Mouse (Mus musculus) forebrain, postnatal 0 days (tissue): ENCODE measurements around the gene Sertad4. TPM values are rescaled to one million over a fixed set of nuclear protein-coding genes. Genes with fewer than 3 reads are reported as not detected.

Experiments used
- ATAC-seq: fragments of 200-750 bp; cut with Nextera tagmentation; 2 replicates; pipeline ENCODE4 v1.8.0; 2017; ENCODE audit warnings: mild to moderate bottlenecking, moderate library complexity
- DNase-seq: peaks from one replicate; pipeline ENCODE4 v3.0.0-alpha.2; 2015
- H3K27ac ChIP-seq: fragments of 300-500 bp; sonication (generic); 2 replicates; pipeline ENCODE4 v1.5.1; 2014; ENCODE audit warnings: low read depth, mild to moderate bottlenecking, antibody characterized with exemption, low read length, moderate library complexity, mixed read lengths
- H3K27me3 ChIP-seq: fragments of 300-500 bp; sonication (generic); 2 replicates; pipeline ENCODE4 v1.6.1; 2014; ENCODE audit warnings: mild to moderate bottlenecking, low read length, mixed read lengths; ENCODE audit not compliant: insufficient read depth
- H3K36me3 ChIP-seq: fragments of 300-500 bp; sonication (generic); 2 replicates; pipeline ENCODE4 v1.6.1; 2014; ENCODE audit warnings: mild to moderate bottlenecking, moderate library complexity; ENCODE audit not compliant: insufficient read depth
- H3K4me1 ChIP-seq: fragments of 300-500 bp; sonication (generic); 2 replicates; pipeline ENCODE4 v1.6.1; 2014; ENCODE audit warnings: antibody characterized with exemption; ENCODE audit not compliant: insufficient read depth
- H3K4me2 ChIP-seq: fragments of 300-500 bp; sonication (generic); 2 replicates; pipeline ENCODE4 v1.6.1; 2014; ENCODE audit warnings: low read depth, mild to moderate bottlenecking, moderate library complexity
- H3K4me3 ChIP-seq: fragments of 300-500 bp; sonication (generic); 2 replicates; pipeline ENCODE4 v1.5.1; 2014; ENCODE audit warnings: low read depth, low read length, mixed read lengths
- H3K9ac ChIP-seq: fragments of 300-500 bp; sonication (generic); 2 replicates; pipeline ENCODE4 v1.6.1; 2014; ENCODE audit warnings: mild to moderate bottlenecking
- H3K9me3 ChIP-seq: fragments of 300-500 bp; sonication (generic); 2 replicates; pipeline ENCODE4 v1.6.1; 2016; ENCODE audit warnings: low read length
- CTCF ChIP-seq: sonication (generic); IDR thresholded peaks from 2 replicates; pipeline ENCODE4 v1.5.1; 2016; ENCODE audit warnings: antibody characterized with exemption, control low read depth, low read depth
- WGBS: fragments of 180-500 bp; shearing (Covaris S2); extraction: QIAGEN DNeasy Blood & Tissue Kit; methylation state at CpG from one replicate; pipeline ENCODE4 v1.1.7; 2014; 5-methylcytosine and 5-hydroxymethylcytosine counted together
- polyA plus RNA-seq: library from polyadenylated mRNA; unstranded; fragments of >200 nt; fragmentation: Nextera tagmentation; extraction: Ambion mirVana; gene quantifications from 2 replicates; pipeline ENCODE4 v1.2.1, GENCODE M21; 2015
- total RNA-seq: library from RNA; depleted of rRNA; stranded (reverse); fragments of >200 nt; gene quantifications from 2 replicates; pipeline ENCODE4 v1.2.3, GENCODE M21; 2014

Gene Sertad4
- total and polyA plus RNA-seq, 2 experiments from 2014 or later: 10.7 to 30.4 TPM

DNA sequence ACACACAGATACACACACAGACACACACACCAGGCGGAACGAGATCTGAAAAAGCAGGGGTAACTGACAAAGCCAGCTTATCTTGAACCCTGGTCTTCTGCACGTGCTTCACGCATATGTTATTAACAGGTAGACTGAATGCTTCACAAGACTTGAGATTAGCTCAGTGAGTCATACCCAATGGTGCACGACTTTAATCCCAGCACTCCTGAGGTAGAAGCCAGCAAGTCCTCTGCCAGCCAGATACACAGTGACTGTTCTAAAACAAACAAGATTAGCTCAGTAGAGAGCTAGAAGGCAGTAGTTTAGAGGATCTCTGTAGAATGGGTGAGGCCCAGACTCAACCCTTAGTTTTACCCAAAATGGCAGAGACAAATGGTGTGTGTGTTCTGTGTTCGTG lies 4.7 kb upstream of the Sertad4 start:
- 63% methylated on average over 6 of the region's 6 CpGs for WGBS
- H3K4me3 ChIP-seq: no peak overlapping the region

DNA sequence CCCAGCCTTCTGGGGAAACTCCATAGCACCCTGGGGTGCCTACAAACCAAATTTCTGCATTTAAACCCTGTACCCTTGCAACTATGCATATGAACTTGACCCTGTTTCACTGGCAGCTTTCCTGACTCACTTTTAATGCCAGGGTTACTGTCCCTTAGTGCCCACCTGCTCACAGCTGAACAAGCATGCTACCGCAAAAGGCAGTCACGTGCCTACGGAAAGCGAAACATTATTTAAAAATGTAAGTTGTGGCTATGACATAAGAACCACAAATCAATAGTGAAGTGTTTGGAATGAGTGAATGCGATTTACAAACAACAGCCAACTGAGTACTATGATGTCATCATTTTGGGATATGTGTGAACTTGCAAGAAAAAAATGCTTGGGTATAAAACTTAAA lies 2.0 kb upstream of the Sertad4 start:
- Histone ChIP-seq H3K36me3 (no peaks in the 10 kb centered on the region), H3K9ac (no peak overlapping the region), H3K4me2 (no peak overlapping the region), H3K9me3 (no peaks in the 10 kb centered on the region), H3K4me1 (peaks cover 17% of the 10 kb centered on the region), H3K27me3 (no peaks in the 10 kb centered on the region), H3K4me3 (no peak overlapping the region), H3K27ac (no peak overlapping the region)
- no peak for DNase-seq
- TF ChIP-seq CTCF: no peak
- WGBS: 87% methylated on average over 5 of the region's 5 CpGs
- ATAC-seq: no peak

More for the DNA sequence above, 4.7 kb upstream of the Sertad4 start:
- no peak for TF ChIP-seq CTCF
- Histone ChIP-seq H3K27me3 (no peaks in the 10 kb centered on the region), H3K9ac (no peak overlapping the region), H3K27ac (no peak overlapping the region), H3K4me1 (peaks cover 7% of the 10 kb centered on the region; the same call in 1 of the 2 replicates), H3K9me3 (no peaks in the 10 kb centered on the region), H3K4me2 (no peak overlapping the region), H3K36me3 (no peaks in the 10 kb centered on the region)
- no peak for DNase-seq
- ATAC-seq: no peak

DNA sequence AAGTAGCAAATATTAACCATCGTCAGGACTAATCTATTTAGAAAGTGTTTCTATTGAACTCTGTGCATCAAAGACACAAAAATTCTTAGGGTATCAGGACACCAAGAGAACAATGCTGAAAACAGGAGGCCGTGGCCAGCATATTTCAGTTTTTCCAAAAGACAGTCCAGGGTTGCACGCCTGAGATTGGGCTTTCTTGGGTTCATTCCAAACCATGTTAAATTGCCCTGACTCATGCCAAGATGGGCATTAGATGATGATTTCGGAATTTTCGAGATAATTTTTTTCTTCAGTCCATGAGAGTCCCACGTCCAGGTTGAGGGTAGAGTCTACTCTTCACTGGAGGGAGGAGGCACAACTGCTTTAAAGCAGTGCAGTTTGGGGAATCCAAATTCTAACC lies 1.4 kb upstream of the Sertad4 start:
- no peaks in the 10 kb centered on the region for H3K9me3 ChIP-seq
- TF ChIP-seq CTCF: no peak
- H3K36me3 ChIP-seq: no peaks in the 10 kb centered on the region
- H3K27me3 ChIP-seq: no peaks in the 10 kb centered on the region
- no peak overlapping the region for H3K9ac ChIP-seq
- no peak overlapping the region for H3K4me3 ChIP-seq
- peaks cover 24% of the 10 kb centered on the region for H3K4me1 ChIP-seq
- ATAC-seq (no peak), DNase-seq (no peak)
- WGBS: 49% methylated on average over 6 of the region's 6 CpGs
- H3K27ac ChIP-seq: no peak overlapping the region
- no peak overlapping the region for H3K4me2 ChIP-seq

DNA sequence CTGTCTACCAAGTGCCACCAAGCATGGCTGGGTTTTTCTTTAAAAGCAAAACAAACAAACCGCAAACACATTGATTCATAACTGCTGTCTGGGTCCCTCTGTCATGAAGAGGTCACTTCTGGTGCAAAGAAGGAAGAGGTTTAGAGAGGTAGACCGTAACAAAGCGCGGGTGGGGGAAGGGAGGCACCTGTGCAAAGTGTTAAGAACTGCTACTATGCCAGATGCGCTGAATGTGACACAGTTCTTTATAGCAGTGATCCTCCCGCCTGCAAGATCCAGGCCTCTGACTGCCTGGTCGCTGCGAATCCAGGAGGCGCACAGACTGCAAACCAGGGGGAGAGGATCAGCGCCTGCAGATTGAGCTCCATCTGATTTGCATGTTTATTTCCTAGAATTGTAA lies 855 bp upstream of the Sertad4 start:
- peak; percentile 3; the same call in 1 of the 2 replicates for TF ChIP-seq CTCF
- DNase-seq: peak; percentile 40
- no peaks in the 10 kb centered on the region for H3K36me3 ChIP-seq
- H3K9me3 ChIP-seq: no peaks in the 10 kb centered on the region
- no peak overlapping the region; the same call in 1 of the 2 replicates for H3K27ac ChIP-seq
- peak overlapping the region; percentile 90 for H3K4me2 ChIP-seq
- WGBS: 10% methylated on average over 10 of the region's 10 CpGs
- no peaks in the 10 kb centered on the region for H3K27me3 ChIP-seq
- H3K4me1 ChIP-seq: peaks cover 29% of the 10 kb centered on the region
- H3K4me3 ChIP-seq: peak overlapping the region; percentile 91; the same call in 1 of the 2 replicates
- ATAC-seq: no peak
- no peak overlapping the region for H3K9ac ChIP-seq

DNA sequence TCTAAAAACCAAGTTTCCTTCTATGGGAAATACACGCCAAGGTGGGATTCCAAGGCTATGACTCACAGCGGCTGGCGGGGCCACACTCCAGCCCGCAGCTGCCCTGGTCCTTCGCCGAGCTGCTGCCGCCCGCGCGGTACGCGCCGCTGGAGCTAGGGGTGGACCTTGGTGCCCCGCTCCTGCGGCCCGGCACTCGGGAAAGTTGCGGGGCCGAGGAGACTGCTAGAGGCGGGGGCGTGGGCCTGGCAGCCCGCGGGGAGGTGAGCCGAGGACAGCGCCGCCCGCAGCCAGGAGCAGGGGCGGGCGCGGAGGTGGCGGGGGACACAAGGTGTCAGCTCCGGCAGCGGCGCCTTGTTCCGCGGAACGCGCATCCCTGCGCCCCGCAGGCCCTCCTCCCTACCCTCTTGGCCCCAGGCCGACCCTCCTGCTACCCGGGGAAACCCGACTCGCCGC lies 711 bp downstream of the Sertad4 start:
- Histone ChIP-seq H3K4me2 (peak overlapping the region; percentile 90), H3K4me1 (peaks cover 35% of the 10 kb centered on the region), H3K27me3 (no peaks in the 10 kb centered on the region), H3K9me3 (no peaks in the 10 kb centered on the region), H3K27ac (peak overlapping the region; percentile 96), H3K9ac (peak overlapping the region; percentile 96), H3K4me3 (peak overlapping the region; percentile 91), H3K36me3 (peaks cover 6% of the 10 kb centered on the region; the same call in 1 of the 2 replicates)
- TF ChIP-seq CTCF: peak; percentile 46
- WGBS: 1% methylated on average over 41 of the region's 45 CpGs
- DNase-seq (peak; percentile 54), ATAC-seq (peak; percentile 48)

DNA sequence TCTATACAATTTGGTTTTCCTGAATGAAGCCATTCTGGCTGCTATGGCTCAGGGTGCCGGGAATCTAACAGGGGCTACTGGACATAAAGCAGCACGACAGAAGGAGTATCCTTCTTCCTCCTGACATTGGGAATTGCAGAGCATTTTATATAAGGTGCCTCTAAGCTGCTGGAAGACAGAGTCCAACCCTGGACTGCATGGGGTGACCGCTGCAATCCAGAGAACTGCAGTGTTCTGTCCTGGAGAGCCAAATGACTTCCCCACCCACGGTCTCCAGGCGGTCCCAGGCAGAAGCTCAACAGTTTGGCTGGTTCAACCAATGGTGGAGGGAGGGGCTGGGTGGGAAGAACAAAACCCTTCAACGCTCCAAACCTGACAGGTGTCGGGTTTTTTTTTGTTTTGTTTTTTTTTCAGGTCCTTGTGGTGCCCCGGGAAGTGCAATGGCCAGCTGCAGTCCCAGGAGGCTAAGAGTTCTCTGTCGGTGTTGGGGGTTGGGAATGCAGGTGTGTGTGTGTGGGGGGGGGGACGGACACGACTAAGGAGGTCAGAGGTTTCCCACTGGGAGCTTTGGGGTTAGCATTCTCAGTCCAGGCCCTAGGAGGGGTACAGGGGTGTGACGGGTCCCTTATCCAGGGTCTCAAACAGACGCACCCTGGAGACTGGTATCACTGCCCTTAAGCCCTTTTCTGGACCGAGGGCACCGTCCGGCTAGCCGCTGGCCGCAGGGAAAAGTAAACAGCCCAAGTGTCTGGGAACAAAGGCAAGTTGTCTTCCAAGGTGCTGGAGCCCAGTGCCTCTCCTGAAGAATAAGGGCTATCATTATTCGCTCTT lies 1.4 kb downstream of the Sertad4 start:
- DNase-seq: no peak
- WGBS: 5% methylated on average over 19 of the region's 19 CpGs
- peaks cover 35% of the 10 kb centered on the region for H3K4me1 ChIP-seq

DNA sequence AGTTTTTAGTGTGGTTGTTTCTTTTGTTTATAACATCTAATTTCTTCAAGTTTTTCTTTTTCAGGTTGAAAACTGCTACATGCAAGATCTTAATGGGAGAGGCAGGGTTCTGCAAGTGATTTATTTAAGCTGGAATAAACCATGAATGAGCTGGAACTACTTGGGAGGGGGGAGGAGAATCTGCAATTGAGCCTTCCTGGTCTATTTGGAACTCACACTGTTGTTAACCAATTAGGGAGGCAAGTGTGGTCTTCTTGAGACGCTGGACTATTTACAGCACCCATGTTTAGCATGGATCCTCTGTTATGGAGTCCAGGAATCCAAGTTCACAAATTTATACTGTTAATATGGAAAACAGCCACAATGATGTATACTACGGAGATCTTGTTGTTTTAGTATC lies 2.1 kb downstream of the Sertad4 start:
- ATAC-seq (no peak), DNase-seq (no peak)
- peaks cover 20% of the 10 kb centered on the region for H3K36me3 ChIP-seq
- peaks cover 35% of the 10 kb centered on the region for H3K4me1 ChIP-seq
- WGBS: 42% methylated on average over 2 of the region's 2 CpGs
- H3K9ac ChIP-seq: peak overlapping the region; percentile 25; the same call in 1 of the 2 replicates
- peak overlapping the region; percentile 90 for H3K4me2 ChIP-seq
- H3K9me3 ChIP-seq: no peaks in the 10 kb centered on the region
- H3K27me3 ChIP-seq: no peaks in the 10 kb centered on the region
- H3K27ac ChIP-seq: no peak overlapping the region
- no peak for TF ChIP-seq CTCF
- H3K4me3 ChIP-seq: peak overlapping the region; percentile 91

More for the DNA sequence above, 1.4 kb downstream of the Sertad4 start:
- Histone ChIP-seq H3K4me3 (peak overlapping the region; percentile 91), H3K27me3 (no peaks in the 10 kb centered on the region), H3K4me2 (peak overlapping the region; percentile 90), H3K9ac (peak overlapping the region; percentile 96), H3K9me3 (no peaks in the 10 kb centered on the region), H3K36me3 (peaks cover 12% of the 10 kb centered on the region), H3K27ac (peak overlapping the region; percentile 96)
- TF ChIP-seq CTCF: no peak
- ATAC-seq: no peak
